Mouse (Mus musculus): Measurements from ENCODE around the gene Sympk. TPM values are rescaled to one million over a fixed set of nuclear protein-coding genes. Genes with fewer than 3 reads are reported as not detected.
"Not testable (repeated sequence)": the region's sequence is repeated elsewhere in the genome, so short reads cannot be mapped to it uniquely, and the experiment has no call there.

The Sympk gene
- polyA plus RNA-seq, 1 experiment from 2014 or later: 34.6 TPM

DNA sequence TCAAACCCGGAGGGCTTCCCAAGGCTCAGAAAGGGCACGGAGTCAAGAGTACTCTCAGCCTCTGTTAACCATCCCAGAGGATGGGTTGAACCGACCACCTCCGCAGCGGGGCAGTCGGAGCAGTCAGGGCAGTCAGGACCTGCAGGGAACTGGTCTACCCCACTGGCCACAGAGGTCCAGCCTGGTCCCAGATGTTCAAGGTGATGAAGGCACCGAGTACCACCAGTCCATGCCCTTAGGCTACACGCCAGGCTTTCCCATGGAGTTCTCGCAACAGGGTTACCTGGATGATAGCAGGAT is 30.6 kb downstream of the Sympk start:
- Histone ChIP-seq H3K4me2 (no peak overlapping the region), H3K4me3 (no peak overlapping the region), H3K4me1 (no peaks in the 10 kb centered on the region), H3K36me3 (peaks cover 26% of the 10 kb centered on the region), H3K27ac (no peak overlapping the region), H3K27me3 (no peaks in the 10 kb centered on the region), H3K9me3 (no peaks in the 10 kb centered on the region), H3K9ac (no peak overlapping the region)
- no peak for ATAC-seq (ENCODE audit: borderline replicate concordance, extremely low read depth, low FRiP score, low TSS enrichment)
- WGBS: 74% methylated on average over 9 of the region's 9 CpGs

DNA sequence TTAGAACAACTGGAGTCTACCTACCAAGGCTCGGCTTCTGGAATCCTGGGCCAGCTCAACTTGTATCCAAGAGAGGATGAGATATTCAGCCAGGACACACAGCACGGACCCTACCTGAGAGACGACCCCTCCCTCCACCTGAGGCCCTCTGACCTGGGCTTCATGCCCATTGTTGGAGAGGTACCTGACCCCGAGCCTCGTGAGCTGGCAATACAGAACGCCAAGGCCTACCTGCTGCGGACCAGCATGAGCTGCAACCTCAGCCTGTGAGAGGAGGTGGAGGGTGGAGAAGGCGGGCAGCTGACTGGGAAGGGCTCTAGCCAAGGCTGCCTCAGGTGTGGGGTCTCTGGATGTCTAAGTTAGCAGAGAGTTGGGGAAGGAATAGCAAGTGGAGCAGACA is 30.9 kb downstream of the Sympk start:
- no peak overlapping the region for H3K9ac ChIP-seq
- no peaks in the 10 kb centered on the region for H3K27me3 ChIP-seq
- no peak overlapping the region for H3K4me2 ChIP-seq
- ATAC-seq (ENCODE audit: borderline replicate concordance, extremely low read depth, low FRiP score, low TSS enrichment): no peak
- WGBS: 90% methylated on average over 8 of the region's 8 CpGs
- no peak overlapping the region for H3K4me3 ChIP-seq
- H3K9me3 ChIP-seq: no peaks in the 10 kb centered on the region
- peaks cover 22% of the 10 kb centered on the region for H3K36me3 ChIP-seq
- no peak overlapping the region for H3K27ac ChIP-seq
- H3K4me1 ChIP-seq: no peaks in the 10 kb centered on the region

- Histone ChIP-seq H3K4me1 (no peaks in the 10 kb centered on the region), H3K4me2 (no peak overlapping the region), H3K9me3 (no peaks in the 10 kb centered on the region), H3K27ac (no peak overlapping the region), H3K4me3 (no peak overlapping the region), H3K9ac (no peak overlapping the region), H3K36me3 (peaks cover 4% of the 10 kb centered on the region; the same call in 1 of the 2 replicates), H3K27me3 (no peaks in the 10 kb centered on the region)
- WGBS: 66% methylated on average over 10 of the region's 10 CpGs
- no peak for ATAC-seq (ENCODE audit: borderline replicate concordance, extremely low read depth, low FRiP score, low TSS enrichment)
Measured at GRCm38 (mm10) chr7:19057405-19057804, 33.2 kb downstream of the Sympk start.

GRCm38 (mm10) chr7:19065896-19066295 is 41.7 kb downstream of the Sympk start:
- Histone ChIP-seq H3K4me3 (no peak overlapping the region), H3K36me3 (no peaks in the 10 kb centered on the region), H3K9me3 (no peaks in the 10 kb centered on the region), H3K27me3 (peaks cover 36% of the 10 kb centered on the region), H3K9ac (no peak overlapping the region), H3K27ac (no peak overlapping the region), H3K4me1 (no peaks in the 10 kb centered on the region), H3K4me2 (peak overlapping the region; percentile 16; the same call in 1 of the 2 replicates)
- 45% methylated on average over 13 of the region's 13 CpGs for WGBS
- ATAC-seq (ENCODE audit: borderline replicate concordance, extremely low read depth, low FRiP score, low TSS enrichment): no peak

- no peaks in the 10 kb centered on the region for H3K4me1 ChIP-seq
- no peak overlapping the region for H3K4me3 ChIP-seq
- no peaks in the 10 kb centered on the region for H3K36me3 ChIP-seq
- H3K9ac ChIP-seq: no peak overlapping the region
- peaks cover 36% of the 10 kb centered on the region for H3K27me3 ChIP-seq
- WGBS: 41% methylated on average over 14 of the region's 14 CpGs
- no peak overlapping the region for H3K4me2 ChIP-seq
- ATAC-seq (ENCODE audit: borderline replicate concordance, extremely low read depth, low FRiP score, low TSS enrichment): no peak
- no peaks in the 10 kb centered on the region for H3K9me3 ChIP-seq
- no peak overlapping the region for H3K27ac ChIP-seq
Measured at GRCm38 (mm10) chr7:19067063-19067462, 42.9 kb downstream of the Sympk start.

DNA sequence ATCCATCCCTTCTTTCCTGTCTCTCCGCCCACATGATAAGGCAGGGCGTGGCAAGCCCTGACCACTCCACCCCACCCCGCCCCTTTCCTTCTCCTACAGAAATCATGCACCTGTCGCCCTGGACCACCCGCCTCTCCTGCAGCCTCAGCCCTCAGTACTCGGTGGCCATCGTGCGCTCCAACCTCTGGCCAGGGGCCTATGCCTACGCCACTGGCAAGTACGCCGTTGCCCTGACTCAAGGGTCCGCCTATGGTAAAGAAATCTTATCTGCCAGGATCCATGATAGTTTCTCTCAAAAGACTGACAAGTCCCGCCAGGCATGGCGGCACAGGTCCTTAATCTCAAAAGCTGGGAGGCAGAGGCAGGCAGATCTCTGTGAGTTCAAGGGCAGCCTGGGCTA is 43.8 kb downstream of the Sympk start:
- H3K36me3 ChIP-seq: no peaks in the 10 kb centered on the region
- WGBS: 62% methylated on average over 13 of the region's 14 CpGs
- peaks cover 36% of the 10 kb centered on the region for H3K27me3 ChIP-seq
- H3K4me1 ChIP-seq: no peaks in the 10 kb centered on the region
- H3K4me3 ChIP-seq: no peak overlapping the region
- H3K9me3 ChIP-seq: no peaks in the 10 kb centered on the region
- no peak overlapping the region for H3K9ac ChIP-seq
- H3K4me2 ChIP-seq: no peak overlapping the region
- no peak for ATAC-seq (ENCODE audit: borderline replicate concordance, extremely low read depth, low FRiP score, low TSS enrichment)
- no peak overlapping the region for H3K27ac ChIP-seq

DNA sequence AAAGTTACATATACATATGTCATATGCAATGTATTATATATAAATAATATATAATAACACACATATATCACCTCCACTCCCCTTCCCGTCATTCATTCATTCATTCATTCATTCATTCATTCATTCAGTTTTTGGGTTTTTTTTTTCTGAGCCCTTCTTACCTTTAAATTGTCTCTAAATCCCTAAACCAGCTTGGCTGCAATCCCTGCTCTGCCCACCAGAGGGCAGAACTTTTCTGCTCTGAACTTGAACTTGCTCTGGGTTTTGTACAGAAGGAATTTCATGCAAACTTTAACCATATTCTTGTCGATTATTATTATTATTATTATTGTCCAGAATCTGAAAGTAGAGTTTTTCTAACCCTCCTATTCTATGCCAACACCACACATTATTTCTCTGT is 44.5 kb downstream of the Sympk start:
- 3% methylated on average over 2 of the region's 2 CpGs for WGBS
- no peak overlapping the region for H3K9ac ChIP-seq
- H3K4me3 ChIP-seq: no peak overlapping the region
- H3K27me3 ChIP-seq: peaks cover 36% of the 10 kb centered on the region
- no peaks in the 10 kb centered on the region for H3K36me3 ChIP-seq
- H3K9me3 ChIP-seq: no peaks in the 10 kb centered on the region
- H3K4me1 ChIP-seq: no peaks in the 10 kb centered on the region
- H3K4me2 ChIP-seq: no peak overlapping the region
- H3K27ac ChIP-seq: no peak overlapping the region
- ATAC-seq (ENCODE audit: borderline replicate concordance, extremely low read depth, low FRiP score, low TSS enrichment): no peak

DNA sequence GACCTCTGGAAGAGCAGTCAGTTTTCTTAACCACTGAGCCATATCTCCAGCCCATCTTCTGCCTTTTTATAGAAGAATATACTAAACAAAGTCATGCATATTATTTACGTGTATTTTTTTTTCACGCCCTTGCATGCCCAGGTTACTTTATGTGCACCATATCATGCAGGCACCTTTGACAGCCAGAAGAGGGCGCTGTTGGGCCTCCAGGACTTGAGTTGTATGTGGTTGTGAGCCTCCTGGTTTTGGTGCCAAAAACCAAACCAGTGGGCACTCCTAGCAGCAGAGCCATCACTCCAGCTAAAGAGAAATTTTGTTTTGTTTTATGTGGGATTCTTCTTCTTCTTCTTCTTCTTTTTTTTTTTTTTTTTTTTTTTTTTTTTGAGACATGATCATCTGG is 45.3 kb downstream of the Sympk start:
- Histone ChIP-seq H3K4me1 (no peaks in the 10 kb centered on the region), H3K36me3 (no peaks in the 10 kb centered on the region), H3K27me3 (peaks cover 31% of the 10 kb centered on the region), H3K4me2 (no peak overlapping the region), H3K27ac (no peak overlapping the region), H3K4me3 (no peak overlapping the region), H3K9me3 (no peaks in the 10 kb centered on the region), H3K9ac (no peak overlapping the region)
- 48% methylated on average over 3 of the region's 3 CpGs for WGBS
- no peak for ATAC-seq (ENCODE audit: borderline replicate concordance, extremely low read depth, low FRiP score, low TSS enrichment)

- H3K27me3 ChIP-seq: peaks cover 15% of the 10 kb centered on the region
- WGBS: 48% methylated on average over 3 of the region's 3 CpGs
Measured at GRCm38 (mm10) chr7:19071024-19071423, 46.8 kb downstream of the Sympk start.

DNA sequence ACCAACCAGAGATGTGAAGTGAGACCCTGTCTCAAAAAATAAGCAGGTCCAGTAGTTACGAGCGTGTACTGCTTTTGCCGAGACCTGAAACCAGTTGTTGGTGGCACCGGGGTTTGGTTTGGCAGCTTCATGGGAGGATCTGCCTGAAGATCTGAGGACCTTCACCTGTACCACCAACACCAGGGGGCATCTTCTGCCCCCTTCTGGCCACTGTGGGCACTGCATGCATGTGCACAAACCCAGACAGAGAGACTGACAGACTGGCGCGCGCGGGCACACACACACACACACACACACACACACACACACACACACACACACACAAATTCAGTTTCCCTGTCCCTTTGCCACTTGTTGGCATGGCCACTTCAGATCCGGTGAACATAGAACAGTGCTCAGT is 49.3 kb downstream of the Sympk start:
- ATAC-seq (ENCODE audit: borderline replicate concordance, extremely low read depth, low FRiP score, low TSS enrichment): no peak

More at GRCm38 (mm10) chr7:19071024-19071423, 46.8 kb downstream of the Sympk start:
- not testable (repeated sequence) for ATAC-seq (ENCODE audit: borderline replicate concordance, extremely low read depth, low FRiP score, low TSS enrichment); H3K4me2 ChIP-seq; H3K9ac ChIP-seq; H3K27ac ChIP-seq; H3K36me3 ChIP-seq; H3K4me3 ChIP-seq; H3K4me1 ChIP-seq; H3K9me3 ChIP-seq

DNA sequence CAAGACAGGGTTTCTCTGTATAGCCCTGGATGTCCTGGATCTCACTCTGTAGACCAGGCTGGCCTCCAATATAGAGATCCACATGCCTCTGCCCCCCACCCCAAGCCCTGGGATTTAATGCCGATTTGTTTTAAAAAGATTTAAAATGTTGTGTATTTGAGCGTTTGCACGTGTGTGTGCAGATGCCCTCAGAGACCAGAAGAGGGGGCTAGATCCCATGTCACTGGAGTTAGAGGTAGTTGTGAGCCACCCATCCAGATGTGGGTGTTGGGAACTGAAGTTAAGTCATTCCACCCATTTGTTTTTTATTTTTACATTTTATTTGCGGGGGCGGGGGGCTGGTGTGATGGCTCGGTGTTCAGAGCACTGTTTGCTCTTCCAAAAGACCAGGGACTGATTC is 50.3 kb downstream of the Sympk start:
- Histone ChIP-seq H3K4me1 (peaks cover 23% of the 10 kb centered on the region), H3K4me3 (no peak overlapping the region), H3K27me3 (no peaks in the 10 kb centered on the region), H3K9me3 (no peaks in the 10 kb centered on the region), H3K4me2 (no peak overlapping the region), H3K27ac (no peak overlapping the region), H3K9ac (no peak overlapping the region), H3K36me3 (peaks cover 17% of the 10 kb centered on the region; the same call in 1 of the 2 replicates)
- WGBS: 88% methylated on average over 6 of the region's 6 CpGs
- ATAC-seq (ENCODE audit: borderline replicate concordance, extremely low read depth, low FRiP score, low TSS enrichment): no peak

More for the DNA sequence above, 49.3 kb downstream of the Sympk start:
- H3K4me2 ChIP-seq: no peak overlapping the region
- no peaks in the 10 kb centered on the region for H3K9me3 ChIP-seq
- H3K27me3 ChIP-seq: no peaks in the 10 kb centered on the region
- 78% methylated on average over 9 of the region's 9 CpGs for WGBS
- peaks cover 7% of the 10 kb centered on the region; the same call in 1 of the 2 replicates for H3K36me3 ChIP-seq
- H3K4me3 ChIP-seq: no peak overlapping the region
- no peak overlapping the region for H3K27ac ChIP-seq
- H3K4me1 ChIP-seq: peaks cover 23% of the 10 kb centered on the region
- H3K9ac ChIP-seq: no peak overlapping the region

GRCm38 (mm10) chr7:19075231-19075630 is 51.1 kb downstream of the Sympk start:
- peaks cover 24% of the 10 kb centered on the region for H3K36me3 ChIP-seq
- H3K9me3 ChIP-seq: no peaks in the 10 kb centered on the region
- H3K4me2 ChIP-seq: peak overlapping the region; percentile 80
- peaks cover 23% of the 10 kb centered on the region for H3K4me1 ChIP-seq
- no peaks in the 10 kb centered on the region for H3K27me3 ChIP-seq
- ATAC-seq (ENCODE audit: borderline replicate concordance, extremely low read depth, low FRiP score, low TSS enrichment): no peak
- H3K4me3 ChIP-seq: peak overlapping the region; percentile 95
- H3K9ac ChIP-seq: no peak overlapping the region
- 50% methylated on average over 5 of the region's 5 CpGs for WGBS
- no peak overlapping the region for H3K27ac ChIP-seq
